Mouse (Mus musculus) small intestine, adult 2 months (tissue): Measurements from ENCODE around the gene Slc9a9. TPM values are rescaled to one million over a fixed set of nuclear protein-coding genes. Genes with fewer than 3 reads are reported as not detected.
A peak's percentile ranks its signal among the peaks of the same experiment; 100 is the strongest.

Experiments used
- H3K27ac ChIP-seq: fragments of 200-500 bp; 2 replicates; pipeline ENCODE4 v1.5.1; 2012; ENCODE audit warnings: low read depth, low read length, control low read depth, inconsistent platforms; ENCODE audit not compliant: insufficient read depth
- H3K27me3 ChIP-seq: fragments of 200-500 bp; 2 replicates; pipeline ENCODE4 v1.6.1; 2012; ENCODE audit warnings: mild to moderate bottlenecking, moderate library complexity, low read length, inconsistent platforms; ENCODE audit not compliant: control insufficient read depth, insufficient read depth
- H3K36me3 ChIP-seq: fragments of 200-500 bp; 2 replicates; pipeline ENCODE4 v1.6.1; 2012; ENCODE audit warnings: mild to moderate bottlenecking, low read length, control low read depth, inconsistent platforms; ENCODE audit not compliant: control insufficient read depth, insufficient read depth
- H3K4me1 ChIP-seq: fragments of 200-500 bp; 2 replicates; pipeline ENCODE4 v1.6.1; 2012; ENCODE audit warnings: low read length, inconsistent platforms, mixed read lengths; ENCODE audit not compliant: control insufficient read depth, insufficient read depth, insufficient read length
- H3K4me3 ChIP-seq: fragments of 200-500 bp; 2 replicates; pipeline ENCODE4 v1.5.1; 2012; ENCODE audit warnings: low read depth, mild to moderate bottlenecking, control low read depth, inconsistent platforms, low read length, moderate library complexity
- CTCF ChIP-seq: fragments of 200-500 bp; IDR thresholded peaks from 2 replicates; pipeline ENCODE4 v1.5.1; 2012; ENCODE audit warnings: low read depth, mild to moderate bottlenecking, control low read depth, inconsistent platforms, low read length, moderate library complexity, mixed read lengths; ENCODE audit not compliant: insufficient replicate concordance, insufficient read length; ENCODE audit errors: extremely low read depth
- POLR2A ChIP-seq: fragments of 200-500 bp; IDR thresholded peaks from 2 replicates; pipeline ENCODE4 v1.6.1; 2012; ENCODE audit warnings: low read depth, mild to moderate bottlenecking, control low read depth, inconsistent platforms, low read length, moderate library complexity
- WGBS: fragments of 180-500 bp; shearing (Covaris S2); methylation state at CpG from one replicate; pipeline ENCODE4 v1.1.7; 2018; 5-methylcytosine and 5-hydroxymethylcytosine counted together
- polyA plus RNA-seq: library from polyadenylated mRNA; depleted of rRNA; stranded (reverse); fragments of >200 nt; gene quantifications from 2 replicates; pipeline ENCODE4 v1.2.3, GENCODE M21; 2012

The Slc9a9 gene
- polyA plus RNA-seq, 1 experiment, result 1.3 TPM

- Histone ChIP-seq H3K27me3 (no peaks in the 10 kb centered on the region), H3K36me3 (no peaks in the 10 kb centered on the region), H3K27ac (no peak overlapping the region), H3K4me3 (no peak overlapping the region), H3K4me1 (no peaks in the 10 kb centered on the region)
- TF ChIP-seq POLR2A (no peak), CTCF (no peak)
- WGBS, result 67% methylated on average over 9 of the region's 9 CpGs
Measured at GRCm38 (mm10) chr9:94704986-94705757, 35.5 kb downstream of the Slc9a9 start.

DNA sequence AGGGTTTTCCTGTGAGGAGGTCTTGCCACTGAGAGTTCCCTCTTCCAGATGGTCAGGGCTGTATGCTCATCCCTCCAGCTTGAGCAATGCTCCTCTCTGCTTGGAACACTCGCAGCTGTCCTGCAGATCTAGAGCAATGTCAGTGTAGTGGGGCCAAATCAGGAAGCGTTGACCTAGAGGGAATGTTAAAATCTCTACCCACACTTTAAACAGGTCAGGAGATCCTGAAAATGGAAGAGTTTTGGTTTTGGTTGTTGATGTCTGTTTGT is 36.0 kb downstream of the Slc9a9 start:
- WGBS, result 72% methylated on average over 2 of the region's 2 CpGs
- H3K4me3 ChIP-seq, result no peak overlapping the region
- TF ChIP-seq POLR2A (no peak), CTCF (no peak)
- no peaks in the 10 kb centered on the region for H3K27me3 ChIP-seq
- no peaks in the 10 kb centered on the region for H3K36me3 ChIP-seq
- no peak overlapping the region for H3K27ac ChIP-seq
- no peaks in the 10 kb centered on the region for H3K4me1 ChIP-seq

GRCm38 (mm10) chr9:94712084-94712483 is 42.4 kb downstream of the Slc9a9 start:
- 86% methylated on average over 5 of the region's 5 CpGs for WGBS
- no peaks in the 10 kb centered on the region for H3K27me3 ChIP-seq
- no peak for TF ChIP-seq CTCF
- no peak for TF ChIP-seq POLR2A
- H3K4me3 ChIP-seq, result no peak overlapping the region
- H3K36me3 ChIP-seq, result no peaks in the 10 kb centered on the region
- no peak overlapping the region for H3K27ac ChIP-seq
- no peaks in the 10 kb centered on the region for H3K4me1 ChIP-seq

DNA sequence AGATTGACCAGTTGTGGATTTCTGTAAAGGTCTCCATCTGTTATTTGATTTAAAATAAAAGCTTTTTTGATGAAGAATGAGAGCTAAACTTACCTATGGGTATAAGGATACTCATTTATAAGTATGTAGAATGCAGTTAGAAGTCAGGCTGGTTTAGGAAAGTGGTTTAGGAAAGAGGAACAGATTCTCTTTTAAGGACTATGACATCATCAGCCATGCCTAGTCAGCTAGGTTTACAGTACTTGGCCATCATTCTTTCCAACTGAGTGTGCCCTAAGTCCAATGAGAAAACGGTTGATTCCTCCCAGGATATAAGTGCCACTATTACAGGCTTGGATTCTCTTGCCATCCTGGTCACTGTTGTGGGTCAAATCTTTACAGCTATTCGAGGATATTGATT is 47.0 kb downstream of the Slc9a9 start:
- Histone ChIP-seq H3K27ac (no peak overlapping the region), H3K27me3 (no peaks in the 10 kb centered on the region), H3K4me1 (no peaks in the 10 kb centered on the region), H3K36me3 (no peaks in the 10 kb centered on the region), H3K4me3 (no peak overlapping the region)
- 60% methylated on average over 2 of the region's 2 CpGs for WGBS
- no peak for TF ChIP-seq CTCF
- no peak for TF ChIP-seq POLR2A

GRCm38 (mm10) chr9:94723631-94724030 is 53.9 kb downstream of the Slc9a9 start:
- Histone ChIP-seq H3K27ac (no peak overlapping the region), H3K27me3 (no peaks in the 10 kb centered on the region), H3K4me3 (no peak overlapping the region), H3K36me3 (no peaks in the 10 kb centered on the region), H3K4me1 (no peaks in the 10 kb centered on the region)
- WGBS, result 89% methylated on average over 2 of the region's 2 CpGs
- TF ChIP-seq POLR2A (no peak), CTCF (no peak)

DNA sequence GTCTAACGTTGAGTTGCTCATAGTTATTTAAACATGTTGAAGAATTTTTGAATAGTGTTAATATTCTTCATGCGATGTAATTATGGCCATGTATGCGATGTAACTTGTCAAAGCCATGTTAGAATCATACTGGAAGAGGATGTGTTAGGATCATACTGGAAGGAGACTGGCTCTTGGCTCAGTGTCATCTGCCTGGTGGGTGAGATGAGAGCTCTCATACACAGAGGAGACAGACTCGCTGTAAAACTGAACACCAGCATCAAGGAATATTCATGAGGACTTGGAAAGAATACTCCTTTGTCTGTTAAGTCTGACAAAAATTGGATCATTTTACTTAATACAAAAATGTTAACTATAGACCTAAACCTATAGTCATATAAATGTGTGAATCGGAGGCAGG is 55.4 kb downstream of the Slc9a9 start:
- Histone ChIP-seq H3K27me3 (no peaks in the 10 kb centered on the region), H3K4me3 (no peak overlapping the region), H3K27ac (no peak overlapping the region), H3K36me3 (no peaks in the 10 kb centered on the region), H3K4me1 (no peaks in the 10 kb centered on the region)
- TF ChIP-seq CTCF, result no peak
- no peak for TF ChIP-seq POLR2A
- WGBS, result 90% methylated on average over 5 of the region's 5 CpGs

GRCm38 (mm10) chr9:94727457-94727856 is 57.7 kb downstream of the Slc9a9 start:
- WGBS, result 32% methylated on average over 5 of the region's 5 CpGs
- Histone ChIP-seq H3K4me3 (no peak overlapping the region), H3K27me3 (no peaks in the 10 kb centered on the region), H3K27ac (no peak overlapping the region), H3K4me1 (no peaks in the 10 kb centered on the region), H3K36me3 (no peaks in the 10 kb centered on the region)
- TF ChIP-seq CTCF (peak; percentile 33; the same call in 1 of the 2 replicates), POLR2A (no peak)

DNA sequence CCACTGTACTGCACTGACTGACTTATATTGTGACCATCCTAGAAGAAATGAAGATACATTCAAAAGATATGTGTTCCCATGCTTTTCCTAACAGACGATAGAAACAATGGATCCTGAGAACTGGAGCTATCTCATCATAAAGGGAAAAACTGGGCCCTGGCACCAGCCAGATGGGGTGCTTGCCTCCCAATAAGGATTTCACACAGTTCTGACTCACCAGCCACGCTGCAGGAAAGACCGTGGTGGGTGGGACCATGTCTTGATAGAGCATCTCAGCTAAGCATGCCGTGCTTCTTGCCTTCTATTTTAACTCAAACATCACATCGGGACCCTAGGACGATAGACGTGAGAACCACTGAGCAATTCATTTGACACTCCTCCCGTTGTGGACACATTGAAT is 60.7 kb downstream of the Slc9a9 start:
- Histone ChIP-seq H3K4me1 (no peaks in the 10 kb centered on the region), H3K36me3 (no peaks in the 10 kb centered on the region), H3K4me3 (no peak overlapping the region), H3K27ac (no peak overlapping the region), H3K27me3 (no peaks in the 10 kb centered on the region)
- TF ChIP-seq POLR2A (no peak), CTCF (no peak)
- WGBS, result 91% methylated on average over 8 of the region's 8 CpGs
